Mouse (Mus musculus) kidney, postnatal 36 days (tissue): ENCODE data around the gene Gm20773.
"Not testable (repeated sequence)": the region's sequence is repeated elsewhere in the genome, so short reads cannot be mapped to it uniquely, and the experiment has no call there.

Source experiments
- DNase-seq, 2 experiments: peaks; one replicate each; pipeline ENCODE4 v3.0.0; 2021 to 2022; ENCODE audit warnings: mixed read lengths in 2 of 2

Gm20773 gene

DNA sequence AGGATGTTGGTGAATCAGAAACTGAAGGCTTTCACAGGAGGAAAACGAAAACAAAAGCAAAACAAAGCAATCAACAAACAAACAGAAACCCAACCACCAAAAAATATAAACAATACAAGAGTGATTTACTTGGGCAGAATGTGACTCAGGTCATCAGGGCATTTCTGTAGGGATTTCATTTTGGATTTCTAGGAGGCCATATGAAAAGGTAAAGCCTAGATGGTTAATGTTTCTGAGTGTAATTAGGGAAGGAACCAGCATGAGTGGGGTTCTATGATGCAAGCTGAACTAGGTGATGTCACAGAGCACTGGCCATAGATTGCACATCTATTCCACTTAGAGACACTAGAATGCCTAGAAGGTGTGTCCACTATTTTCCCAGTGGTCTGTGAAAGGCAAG lies at the start of gene Gm20773:
TSS of gene Gm20773 (plus strand) at position 301 of the 400 bp plus-strand sequence.
- DNase-seq = not testable (repeated sequence)

DNA sequence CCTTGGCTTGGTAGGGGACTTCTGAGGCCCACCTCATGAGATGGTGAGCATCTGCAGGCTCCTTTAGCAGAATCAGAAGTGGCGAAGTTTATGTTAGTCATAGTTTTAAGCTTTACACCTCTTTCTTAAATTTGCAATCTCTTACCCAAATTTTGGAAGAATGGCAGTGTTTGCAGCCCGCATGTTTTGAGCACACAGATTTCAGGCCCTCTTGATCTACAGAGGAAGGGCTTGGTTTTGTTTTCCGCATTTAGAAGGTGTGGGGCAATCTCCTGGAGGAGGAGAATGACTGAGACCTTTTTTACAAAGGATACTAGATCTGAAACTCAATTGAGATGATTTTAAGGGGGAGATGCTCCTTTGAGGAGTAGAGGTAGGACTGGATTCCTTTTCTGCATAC lies 28.3 kb upstream of the Gm20773 start, which contains the start of gene Gm21866:
TSS of gene Gm21866 (minus strand) at position 101 of the 400 bp plus-strand sequence.
- DNase-seq = not testable (repeated sequence)
